8 mouse cellular contexts compared by ENCODE assay signal in genomic region chr2:74964360-74964759, GRCm38 (mm10).
DNase-seq lines count a peak whose midpoint lies in the region; ATAC-seq and TF ChIP-seq lines count a peak whose summit lies in the region.

No protein-coding gene starts in this region.

- 1% methylated on average over 6 of the region's 6 CpGs for WGBS in embryonic facial prominence, embryonic 10.5 days
- WGBS in heart, adult 2 months: 1% methylated on average over 6 of the region's 6 CpGs
- WGBS in limb, embryonic 12.5 days: under 1% methylated on average over 6 of the region's 6 CpGs
- 2% methylated on average over 6 of the region's 6 CpGs for WGBS in stomach, embryonic 15.5 days

- peaks cover 67% of the 10 kb centered on the region for H3K27me3 ChIP-seq in embryonic facial prominence, embryonic 10.5 days (replicated peaks; ENCODE audit: low read depth, poor library complexity, severe bottlenecking)
- H3K27me3 ChIP-seq in heart, adult 2 months (ENCODE audit: control insufficient read depth, insufficient read depth, low read length): no peaks in the 10 kb centered on the region
- H3K27me3 ChIP-seq in limb, embryonic 12.5 days: peaks cover 67% of the 10 kb centered on the region
- H3K27me3 ChIP-seq in stomach, embryonic 15.5 days (replicated peaks): peaks cover 8% of the 10 kb centered on the region

- peak; percentile 69 for DNase-seq in A20 (ENCODE audit: low read depth, low spot score)
- peak; percentile 91 for DNase-seq in adrenal gland, postnatal 14 days
- peak; percentile 88 for DNase-seq in embryonic facial prominence, embryonic 10.5 days (ENCODE audit: low spot score)
- DNase-seq in heart, adult 2 months: peak; percentile 79 to 90
- DNase-seq in kidney, adult 9 months: peak; percentile 93
- peak; percentile 89 for DNase-seq in neural tube, embryonic 10.5 days (ENCODE audit: extremely low spot score, low spot score)

- no peak for TF ChIP-seq POLR2A in heart, adult 2 months (IDR thresholded peaks at IDR 0.05; ENCODE audit: insufficient read depth, low read depth, low read length)

- no peak overlapping the region for H3K4me2 ChIP-seq in limb, embryonic 12.5 days
- no peak overlapping the region for H3K4me2 ChIP-seq in stomach, embryonic 15.5 days

- peak; percentile 96 for TF ChIP-seq CTCF in heart, adult 2 months (IDR thresholded peaks at IDR 0.05)

- H3K4me3 ChIP-seq in embryonic facial prominence, embryonic 10.5 days: no peak overlapping the region
- H3K4me3 ChIP-seq in heart, adult 2 months: no peak overlapping the region
- H3K4me3 ChIP-seq in limb, embryonic 12.5 days (replicated peaks): no peak overlapping the region
- no peak overlapping the region for H3K4me3 ChIP-seq in stomach, embryonic 15.5 days (replicated peaks)

- peak; percentile 53; the same call in 1 of the 2 replicates for TF ChIP-seq EP300 in heart, adult 2 months (IDR thresholded peaks at IDR 0.05; ENCODE audit: insufficient read depth, low read depth, low read length)

- ATAC-seq in limb, embryonic 12.5 days (ENCODE audit: insufficient number of reproducible peaks, insufficient read depth, low FRiP score, low TSS enrichment, low read depth): peak; percentile 71; the same call in 1 of the 2 replicates
- ATAC-seq in stomach, embryonic 15.5 days (ENCODE audit: insufficient read depth, low FRiP score, low read depth): peak; percentile 66; the same call in 1 of the 2 replicates

- H3K4me1 ChIP-seq in embryonic facial prominence, embryonic 10.5 days: peaks cover 9% of the 10 kb centered on the region
- H3K4me1 ChIP-seq in heart, adult 2 months (ENCODE audit: control insufficient read depth, insufficient read depth, low read length): peaks cover 5% of the 10 kb centered on the region
- H3K4me1 ChIP-seq in limb, embryonic 12.5 days (replicated peaks): peaks cover 12% of the 10 kb centered on the region; the same call in 1 of the 2 replicates
- H3K4me1 ChIP-seq in stomach, embryonic 15.5 days: no peaks in the 10 kb centered on the region

- H3K79me2 ChIP-seq in heart, adult 2 months (replicated peaks; ENCODE audit: control insufficient read depth, insufficient read depth, low read length): no peaks in the 10 kb centered on the region

- no peak overlapping the region for H3K9ac ChIP-seq in heart, adult 2 months (ENCODE audit: low read depth, low read length)
- no peak overlapping the region for H3K9ac ChIP-seq in limb, embryonic 12.5 days (replicated peaks)
- H3K9ac ChIP-seq in stomach, embryonic 15.5 days: no peak overlapping the region

- H3K36me3 ChIP-seq in embryonic facial prominence, embryonic 10.5 days (replicated peaks): no peaks in the 10 kb centered on the region
- H3K36me3 ChIP-seq in heart, adult 2 months (ENCODE audit: control insufficient read depth, insufficient read depth, low read length): no peaks in the 10 kb centered on the region
- H3K36me3 ChIP-seq in limb, embryonic 12.5 days: no peaks in the 10 kb centered on the region
- no peaks in the 10 kb centered on the region for H3K36me3 ChIP-seq in stomach, embryonic 15.5 days

- H3K27ac ChIP-seq in embryonic facial prominence, embryonic 10.5 days (replicated peaks): no peak overlapping the region
- no peak overlapping the region for H3K27ac ChIP-seq in heart, adult 2 months
- no peak overlapping the region for H3K27ac ChIP-seq in limb, embryonic 12.5 days
- H3K27ac ChIP-seq in stomach, embryonic 15.5 days: no peak overlapping the region

- intact Hi-C loops in heart, adult 2 months (cut with DNase I): loop anchor here (1.0 to 10.0 kb wide), 5 partner anchors 90 to 623 kb away; partner anchors contain the start of gene Hoxd8

- H3K9me3 ChIP-seq in embryonic facial prominence, embryonic 10.5 days: no peaks in the 10 kb centered on the region
- H3K9me3 ChIP-seq in limb, embryonic 12.5 days: no peaks in the 10 kb centered on the region
- no peaks in the 10 kb centered on the region for H3K9me3 ChIP-seq in stomach, embryonic 15.5 days
